Mouse (Mus musculus): ENCODE data around the gene Vps53.

- no peak for TF ChIP-seq POLR2A (IDR thresholded peaks at IDR 0.05; ENCODE audit: borderline replicate concordance, extremely low read depth, low read depth, low read length)
- TF ChIP-seq CTCF (IDR thresholded peaks at IDR 0.05; ENCODE audit: insufficient read depth, low read length), result no peak
These were observed 80.1 kb downstream of the Vps53 start for GRCm38 (mm10) chr11:76099193-76099975.

Measured in lung, adult 2 months (tissue).